Mouse (Mus musculus) kidney, embryonic 14.5 days (tissue): ENCODE measurements around the gene Pak2. TPM values are rescaled to one million over a fixed set of nuclear protein-coding genes. Genes with fewer than 3 reads are reported as not detected.

ENCODE experiments used
- ATAC-seq: fragments of 200-750 bp; cut with Nextera tagmentation; 2 replicates; pipeline ENCODE4 v1.8.0; 2017; ENCODE audit warnings: moderate number of reproducible peaks, mild to moderate bottlenecking, moderate TSS enrichment, moderate library complexity; ENCODE audit not compliant: low FRiP score, low TSS enrichment
- H3K27ac ChIP-seq: fragments of 300-500 bp; sonication (generic); 2 replicates; pipeline ENCODE4 v1.5.1; 2014; ENCODE audit warnings: low read depth, mild to moderate bottlenecking, low read length, moderate library complexity, mixed read lengths
- H3K27me3 ChIP-seq: fragments of 300-500 bp; sonication (generic); 2 replicates; pipeline ENCODE4 v1.6.1; 2014; ENCODE audit warnings: mild to moderate bottlenecking, low read length; ENCODE audit not compliant: control insufficient read depth, insufficient read depth
- H3K36me3 ChIP-seq: fragments of 300-500 bp; sonication (generic); 2 replicates; pipeline ENCODE4 v1.6.1; 2014; ENCODE audit warnings: low read length, mixed read lengths; ENCODE audit not compliant: control insufficient read depth, insufficient read depth
- H3K4me1 ChIP-seq: fragments of 300-500 bp; sonication (generic); 2 replicates; pipeline ENCODE4 v1.6.1; 2014; ENCODE audit warnings: low read length, mixed read lengths; ENCODE audit not compliant: control insufficient read depth, insufficient read depth
- H3K4me2 ChIP-seq: fragments of 300-500 bp; sonication (generic); replicated peaks from 2 replicates; pipeline ENCODE4 v1.6.1; 2014; ENCODE audit warnings: low read depth, mild to moderate bottlenecking, low read length
- H3K4me3 ChIP-seq: fragments of 300-500 bp; sonication (generic); 2 replicates; pipeline ENCODE4 v1.5.1; 2014; ENCODE audit warnings: mild to moderate bottlenecking, low read length
- H3K9ac ChIP-seq: fragments of 300-500 bp; sonication (generic); 2 replicates; pipeline ENCODE4 v1.6.1; 2014; ENCODE audit warnings: low read depth, mild to moderate bottlenecking, low read length, moderate library complexity
- H3K9me3 ChIP-seq: fragments of 300-500 bp; sonication (generic); 2 replicates; pipeline ENCODE4 v1.6.1; 2016; ENCODE audit warnings: low read length; ENCODE audit not compliant: control insufficient read depth
- WGBS: fragments of 180-500 bp; shearing (Covaris S2); extraction: QIAGEN DNeasy Blood & Tissue Kit; methylation state at CpG from one replicate; pipeline ENCODE4 v1.1.7; 2014; 5-methylcytosine and 5-hydroxymethylcytosine counted together
- polyA plus RNA-seq: library from polyadenylated mRNA; unstranded; fragments of >200 nt; fragmentation: Nextera tagmentation; extraction: Ambion mirVana; gene quantifications from 2 replicates; pipeline ENCODE4 v1.2.1, GENCODE M21; 2014

Pak2 gene
- polyA plus RNA-seq, 1 experiment from 2014 or later = 42.0 TPM

DNA sequence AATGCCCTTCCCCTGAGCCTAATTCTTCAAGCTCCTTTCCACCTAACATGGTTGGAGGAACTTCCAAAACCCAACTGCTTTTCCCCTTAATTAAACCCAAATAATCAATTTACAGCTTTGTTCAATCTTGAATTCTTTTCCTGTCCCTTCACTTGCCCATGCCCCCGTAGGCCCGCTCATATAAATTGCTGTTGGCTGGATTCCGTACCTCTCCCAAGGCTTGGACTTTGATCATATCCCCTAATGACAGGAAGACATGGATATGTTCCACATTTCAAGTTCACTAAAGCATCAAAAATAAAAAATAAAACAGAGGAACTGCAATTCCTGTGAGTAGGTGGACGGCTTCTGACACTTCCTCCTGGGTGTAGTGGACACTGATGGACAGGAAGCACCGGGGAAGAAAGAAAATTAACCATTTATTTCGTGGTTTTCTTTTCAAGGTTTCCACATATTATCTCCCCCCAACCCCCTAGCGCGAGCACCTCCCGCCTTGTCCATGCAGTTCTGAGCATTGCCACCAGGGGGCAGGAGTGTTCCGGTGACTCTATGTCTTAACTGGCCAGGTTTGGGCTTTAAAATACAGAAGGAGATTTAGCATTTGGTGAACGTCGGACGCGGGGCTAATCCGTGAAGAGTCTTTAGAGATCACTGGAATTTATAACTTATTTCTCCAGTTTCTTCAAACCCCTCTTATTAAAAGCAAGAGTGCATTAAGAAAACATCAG, 36.0 kb upstream of the Pak2 start:
- Histone ChIP-seq H3K9me3 (no peaks in the 10 kb centered on the region), H3K9ac (no peak overlapping the region), H3K27me3 (no peaks in the 10 kb centered on the region), H3K27ac (no peak overlapping the region), H3K36me3 (no peaks in the 10 kb centered on the region), H3K4me3 (no peak overlapping the region), H3K4me2 (0 out of 2 replicates have a peak overlapping the region, but pooled peaks have one; percentile 6), H3K4me1 (no peaks in the 10 kb centered on the region)
- WGBS = 15% methylated on average over 15 of the region's 15 CpGs
- no peak; the same call in 1 of the 2 replicates for ATAC-seq

DNA sequence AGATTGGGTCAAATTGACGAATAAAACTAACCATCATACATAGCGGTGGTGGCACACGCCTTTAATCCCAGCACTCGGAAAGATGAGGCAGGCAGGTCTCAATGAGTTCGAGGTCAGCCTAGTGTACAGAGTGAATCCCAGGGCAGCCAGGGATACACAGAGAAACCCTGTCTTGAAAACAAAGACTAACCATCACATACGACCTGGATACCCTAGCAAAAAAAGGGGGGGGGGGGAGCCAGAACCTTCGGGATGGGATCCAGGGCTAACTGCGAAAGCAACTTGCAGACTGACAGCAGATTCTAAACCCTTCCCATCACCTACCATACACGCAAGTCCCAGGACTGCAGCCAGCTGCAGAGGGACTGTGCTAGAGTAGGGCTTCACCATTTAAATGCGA, 35.3 kb upstream of the Pak2 start:
- no peak overlapping the region for H3K4me2 ChIP-seq
- no peak overlapping the region for H3K9ac ChIP-seq
- 85% methylated on average over 10 of the region's 10 CpGs for WGBS
- H3K9me3 ChIP-seq = no peaks in the 10 kb centered on the region
- H3K4me3 ChIP-seq = no peak overlapping the region
- no peak for ATAC-seq
- H3K4me1 ChIP-seq = no peaks in the 10 kb centered on the region
- no peaks in the 10 kb centered on the region for H3K36me3 ChIP-seq
- H3K27me3 ChIP-seq = no peaks in the 10 kb centered on the region
- no peak overlapping the region for H3K27ac ChIP-seq

DNA sequence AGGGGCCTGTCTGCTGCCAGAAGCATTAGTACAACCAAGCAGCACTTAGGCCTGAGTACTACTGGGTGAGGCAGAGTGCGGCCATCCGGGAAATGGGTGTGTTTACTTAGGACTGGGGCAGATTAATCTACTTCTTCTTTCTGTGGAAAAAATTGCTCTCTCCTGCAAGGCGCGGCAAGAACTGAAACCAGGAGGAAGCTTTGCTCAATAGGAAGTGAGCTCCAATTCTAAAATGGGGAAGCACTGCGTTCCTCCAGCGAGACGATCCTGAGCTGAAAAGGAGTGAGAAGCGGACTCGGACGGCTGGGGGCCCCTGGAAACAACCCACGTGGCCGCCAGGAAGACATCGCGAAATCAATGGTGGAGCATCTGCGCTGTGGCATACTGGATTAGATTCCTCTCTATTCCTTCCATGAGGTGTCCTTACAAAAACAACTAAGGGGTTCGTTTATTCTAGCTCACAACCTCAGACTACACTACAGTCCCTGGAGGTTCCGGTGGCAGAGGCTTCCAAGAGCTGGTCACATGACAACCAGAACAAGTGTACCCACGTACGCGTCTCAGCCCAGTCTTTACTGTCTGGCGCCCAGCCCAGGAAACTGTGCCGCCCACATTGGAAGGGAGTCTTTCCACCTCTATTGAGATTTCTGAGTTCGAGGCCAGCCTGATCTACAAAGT, 34.5 kb upstream of the Pak2 start:
- 71% methylated on average over 23 of the region's 23 CpGs for WGBS
- H3K4me2 ChIP-seq = no peak overlapping the region
- no peaks in the 10 kb centered on the region for H3K27me3 ChIP-seq
- peaks cover 4% of the 10 kb centered on the region; the same call in 1 of the 2 replicates for H3K36me3 ChIP-seq
- no peak overlapping the region for H3K4me3 ChIP-seq
- no peak for ATAC-seq
- no peak overlapping the region for H3K9ac ChIP-seq
- no peaks in the 10 kb centered on the region for H3K4me1 ChIP-seq
- no peak overlapping the region for H3K27ac ChIP-seq
- H3K9me3 ChIP-seq = no peaks in the 10 kb centered on the region

DNA sequence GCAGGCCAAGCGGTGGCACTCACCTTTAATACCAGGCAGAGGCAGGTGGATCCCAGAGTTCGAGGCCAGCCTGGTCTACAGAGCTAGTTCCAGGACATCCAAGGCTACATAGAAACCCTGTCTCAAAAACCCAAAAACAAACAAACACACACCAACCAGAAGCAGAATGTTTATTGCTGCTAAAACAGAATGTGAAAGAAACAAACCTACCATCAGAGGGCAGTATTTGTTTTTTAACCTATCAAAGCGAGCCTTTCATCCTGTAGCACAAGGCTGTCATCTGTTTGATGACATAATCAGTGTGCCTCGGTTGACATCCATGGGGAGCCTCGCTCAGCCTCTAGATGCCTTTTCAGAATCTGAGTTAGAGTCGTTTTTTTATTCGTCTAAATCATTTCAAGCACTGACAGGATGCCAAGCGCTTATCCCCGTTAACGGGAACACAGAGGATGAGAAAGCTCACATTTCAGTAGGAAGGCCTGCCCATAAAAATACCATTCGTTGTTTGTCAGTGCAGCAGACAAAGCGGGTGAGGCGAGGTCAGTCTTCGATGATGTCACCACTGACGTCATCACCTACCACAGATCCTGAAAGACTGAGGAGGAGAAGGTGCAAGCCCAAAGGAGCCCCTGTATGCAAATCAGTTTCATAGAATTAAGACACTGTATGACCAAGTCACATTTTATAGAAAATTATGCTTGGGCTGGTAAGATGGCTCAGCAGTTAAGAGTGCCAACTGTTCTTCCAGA, 32.0 kb upstream of the Pak2 start:
- Histone ChIP-seq H3K27ac (no peak overlapping the region), H3K4me2 (no peak overlapping the region), H3K36me3 (peaks cover 18% of the 10 kb centered on the region), H3K9me3 (no peaks in the 10 kb centered on the region), H3K4me3 (no peak overlapping the region), H3K27me3 (no peaks in the 10 kb centered on the region), H3K9ac (no peak overlapping the region), H3K4me1 (no peaks in the 10 kb centered on the region)
- ATAC-seq = no peak
- 67% methylated on average over 15 of the region's 15 CpGs for WGBS

DNA sequence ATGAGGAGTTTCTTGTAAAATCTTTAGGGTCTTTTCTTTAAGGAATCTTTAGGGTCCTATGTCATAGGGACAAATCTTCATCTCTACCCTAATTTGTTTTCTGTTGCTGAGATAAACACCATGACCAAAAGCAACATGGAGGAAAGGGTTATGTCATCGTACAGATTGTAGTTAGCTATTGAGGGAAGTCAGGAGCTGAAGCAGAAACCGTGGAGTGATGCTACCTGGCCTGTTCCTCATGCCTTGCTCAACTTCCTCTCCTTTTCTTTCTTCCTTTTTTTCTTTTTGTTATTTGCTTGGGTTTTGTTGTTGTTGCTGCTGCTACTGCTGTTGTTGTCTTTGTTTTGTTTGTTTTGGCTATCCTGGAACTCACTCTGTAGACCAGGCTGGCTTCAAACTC, 29.4 kb upstream of the Pak2 start:
- Histone ChIP-seq H3K9ac (no peak overlapping the region), H3K9me3 (peaks cover 4% of the 10 kb centered on the region; the same call in 1 of the 2 replicates), H3K4me1 (no peaks in the 10 kb centered on the region), H3K4me3 (no peak overlapping the region), H3K4me2 (no peak overlapping the region), H3K27ac (no peak overlapping the region), H3K27me3 (no peaks in the 10 kb centered on the region), H3K36me3 (peaks cover 28% of the 10 kb centered on the region)
- 83% methylated on average over 2 of the region's 2 CpGs for WGBS
- ATAC-seq = no peak

DNA sequence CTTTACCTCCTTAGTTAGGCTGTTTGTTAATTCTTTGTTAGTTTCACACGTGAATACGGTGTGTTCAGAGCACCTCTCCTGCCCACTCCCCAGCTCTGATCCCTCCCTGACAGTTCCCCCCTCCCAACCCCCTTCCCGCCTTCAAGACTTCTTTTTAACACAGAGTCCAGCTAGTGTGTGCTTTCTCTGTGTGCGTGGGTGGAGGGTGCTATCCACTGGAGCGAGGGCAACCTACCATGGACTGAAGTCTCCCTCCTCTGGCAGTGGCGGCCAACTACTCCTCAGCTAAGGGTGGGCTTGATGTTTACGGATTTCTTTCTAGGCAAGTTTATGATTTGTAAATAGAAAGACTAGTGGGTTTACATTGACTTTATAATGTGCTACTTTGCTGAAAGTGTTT, 29.0 kb upstream of the Pak2 start:
- peaks cover 32% of the 10 kb centered on the region for H3K36me3 ChIP-seq
- WGBS = 71% methylated on average over 7 of the region's 7 CpGs
- 0 out of 2 replicates have a peak, but pooled peaks have one; percentile 66 for ATAC-seq
- no peaks in the 10 kb centered on the region for H3K27me3 ChIP-seq
- H3K4me3 ChIP-seq = no peak overlapping the region
- H3K4me2 ChIP-seq = no peak overlapping the region
- peaks cover 4% of the 10 kb centered on the region; the same call in 1 of the 2 replicates for H3K9me3 ChIP-seq
- no peak overlapping the region for H3K9ac ChIP-seq
- no peak overlapping the region for H3K27ac ChIP-seq
- no peaks in the 10 kb centered on the region for H3K4me1 ChIP-seq

DNA sequence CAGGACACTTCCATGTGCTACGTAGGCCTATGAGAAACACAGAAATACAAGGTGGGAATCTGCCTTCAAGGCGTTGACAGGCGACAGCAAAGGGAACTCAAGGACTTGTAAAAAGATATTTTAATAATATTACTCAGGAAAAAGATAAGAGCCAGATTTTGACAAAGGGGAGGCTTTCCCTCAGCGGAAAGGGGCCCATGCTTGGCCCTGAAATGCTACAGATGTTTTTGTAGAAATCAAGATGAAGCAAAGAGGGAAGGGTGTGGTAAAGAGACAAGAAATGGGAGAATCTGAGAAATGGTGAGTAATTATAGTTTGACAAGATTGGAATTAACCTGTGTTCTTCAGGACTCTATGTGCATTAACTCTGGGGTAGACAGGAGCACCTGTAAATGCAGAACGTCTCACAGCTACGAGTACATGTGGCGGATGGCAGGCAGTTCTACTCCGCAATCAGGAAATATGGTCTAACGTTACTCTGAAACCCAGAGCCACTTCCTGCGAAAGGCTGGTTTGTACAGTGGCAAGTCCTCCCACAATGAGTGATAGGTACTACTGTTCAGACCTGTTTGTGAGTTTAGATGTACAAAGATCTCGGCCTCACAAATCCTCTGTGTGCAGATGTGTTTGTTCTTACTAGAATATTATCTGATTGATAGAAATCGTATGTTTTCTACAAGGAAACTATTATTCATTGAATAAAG, 28.4 kb upstream of the Pak2 start:
- Histone ChIP-seq H3K27ac (no peak overlapping the region), H3K4me2 (no peak overlapping the region), H3K4me3 (no peak overlapping the region), H3K36me3 (peaks cover 37% of the 10 kb centered on the region), H3K27me3 (no peaks in the 10 kb centered on the region), H3K9me3 (peaks cover 4% of the 10 kb centered on the region; the same call in 1 of the 2 replicates), H3K9ac (no peak overlapping the region), H3K4me1 (no peaks in the 10 kb centered on the region)
- no peak for ATAC-seq
- 89% methylated on average over 12 of the region's 12 CpGs for WGBS

DNA sequence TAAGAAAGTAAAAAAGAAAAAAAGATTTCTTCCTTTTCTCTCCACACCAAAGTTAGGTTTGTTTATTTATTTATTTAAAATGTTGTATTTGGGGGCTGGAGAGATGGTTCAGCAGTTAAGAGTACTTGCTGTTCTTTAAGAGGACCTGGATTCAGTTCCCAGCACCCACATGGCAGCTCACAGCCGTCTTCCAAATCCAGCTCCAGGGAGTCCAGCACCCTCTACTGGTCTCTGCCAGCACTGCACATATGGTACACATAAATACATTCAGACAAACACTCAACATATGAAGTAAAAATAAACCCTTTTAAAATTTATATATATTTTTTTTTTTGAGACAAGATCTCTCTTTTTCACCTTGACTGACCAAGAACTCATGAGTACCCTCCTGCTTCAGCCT, 26.6 kb upstream of the Pak2 start:
- H3K4me1 ChIP-seq = no peaks in the 10 kb centered on the region
- H3K9ac ChIP-seq = no peak overlapping the region
- H3K27me3 ChIP-seq = no peaks in the 10 kb centered on the region
- H3K9me3 ChIP-seq = peaks cover 4% of the 10 kb centered on the region; the same call in 1 of the 2 replicates
- no peak overlapping the region for H3K4me2 ChIP-seq
- peaks cover 41% of the 10 kb centered on the region for H3K36me3 ChIP-seq
- H3K27ac ChIP-seq = no peak overlapping the region
- no peak for ATAC-seq
- 96% methylated on average over 1 of the region's 1 CpGs for WGBS
- H3K4me3 ChIP-seq = no peak overlapping the region
